Mouse (Mus musculus): ENCODE measurements around the gene Lcmt1.

- TF ChIP-seq CTCF (IDR thresholded peaks at IDR 0.05; ENCODE audit: low read depth, low read length) (no peak), POLR2A (IDR thresholded peaks at IDR 0.05; ENCODE audit: extremely low read depth, insufficient read depth, low read length) (no peak)
Measured at GRCm38 (mm10) chr7:123442079-123442478, 72.5 kb downstream of the Lcmt1 start.
